Mouse (Mus musculus): ENCODE results near the gene Gm19345.
A peak's percentile ranks its signal among the peaks of the same experiment; 100 is the strongest.

The Gm19345 gene

GRCm38 (mm10) chr7:19851858-19852570 lies at the start of gene Gm19345:
Gene Gm19345, plus strand, starts transcription at chr7:19852003.
- DNase-seq: peak; percentile 29 to 50

GRCm38 (mm10) chr7:19802995-19803394 lies 48.8 kb upstream of the Gm19345 start:
- peak; percentile 71 to 78 for DNase-seq

- no peak for DNase-seq
Observed at GRCm38 (mm10) chr7:19806356-19806969, 45.3 kb upstream of the Gm19345 start.

GRCm38 (mm10) chr7:19809369-19809768 lies 42.4 kb upstream of the Gm19345 start:
- no peak for DNase-seq

GRCm38 (mm10) chr7:19811114-19811513 lies 40.7 kb upstream of the Gm19345 start:
- DNase-seq: no peak

- no peak for DNase-seq
Observed at GRCm38 (mm10) chr7:19813161-19813560, 38.6 kb upstream of the Gm19345 start.

GRCm38 (mm10) chr7:19813579-19814122 lies 38.2 kb upstream of the Gm19345 start:
- no peak for DNase-seq

DNA sequence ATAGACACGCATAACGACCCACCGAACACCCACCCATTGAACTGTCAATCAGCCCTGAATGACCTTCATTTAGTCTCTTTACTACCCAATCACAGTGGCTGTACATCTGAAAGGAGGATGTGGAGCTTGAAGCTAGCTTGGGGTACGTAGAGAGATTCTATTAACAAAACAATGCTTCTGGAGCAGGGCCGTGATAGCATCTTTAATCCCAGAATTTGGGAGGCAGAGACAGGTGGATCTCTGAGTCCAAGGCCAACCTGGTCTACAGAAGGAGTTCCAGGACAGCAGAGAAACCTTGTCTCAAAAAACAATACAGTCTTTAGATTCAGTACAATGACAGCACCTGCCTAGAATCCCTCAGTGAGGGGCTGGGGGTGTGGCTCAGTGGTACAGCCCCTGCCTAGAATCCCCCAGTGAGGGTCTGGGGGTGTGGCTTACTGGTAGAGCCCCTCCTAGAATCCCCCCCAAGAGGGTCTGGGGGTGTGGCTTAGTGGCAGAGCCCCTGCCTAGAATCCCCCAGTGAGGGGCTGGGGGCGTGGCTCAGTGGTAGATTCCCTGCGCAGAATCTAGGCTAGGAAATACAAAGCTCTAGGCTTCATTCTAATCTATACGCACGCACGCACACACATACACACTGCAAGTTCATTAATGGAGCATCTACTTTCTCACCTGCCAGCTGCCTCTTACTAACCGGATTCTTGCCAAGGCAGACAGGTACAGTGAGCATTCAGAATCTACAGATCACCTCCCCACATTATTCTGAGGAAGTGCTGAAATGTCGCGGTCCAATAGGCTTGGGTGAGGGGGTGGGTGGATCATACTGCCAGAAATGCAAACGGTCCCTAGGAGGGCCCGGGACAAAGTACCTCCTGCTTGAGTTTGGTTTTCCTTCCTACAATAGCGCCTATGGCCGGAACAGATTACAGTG lies 36.2 kb upstream of the Gm19345 start:
- DNase-seq: no peak

DNA sequence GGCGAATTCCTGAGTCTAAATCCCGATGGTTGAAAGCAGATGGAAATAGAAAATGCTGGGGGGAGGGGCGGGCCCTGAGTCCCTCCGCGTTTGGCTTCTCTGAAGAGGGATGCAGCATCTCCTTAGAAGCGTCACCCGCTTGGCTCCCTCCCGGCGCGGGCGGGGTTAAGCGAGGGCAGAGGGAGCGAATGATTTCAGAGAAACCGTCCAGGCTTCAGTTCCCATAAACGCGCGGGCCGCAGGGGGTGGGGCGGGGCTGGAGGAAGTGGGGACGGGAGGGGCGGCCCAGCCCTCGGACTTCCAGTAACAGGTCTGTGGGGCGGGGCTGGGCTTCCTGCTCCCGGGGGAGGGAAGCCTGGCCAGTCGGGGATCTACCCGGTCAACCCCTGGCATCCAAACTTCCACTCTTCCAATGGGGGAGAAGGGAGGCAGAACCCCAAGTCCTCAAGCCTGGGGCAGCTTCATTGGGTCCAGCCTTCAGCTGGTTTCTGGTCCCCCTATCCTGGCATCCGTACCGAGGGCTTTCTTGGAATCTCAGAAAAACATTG lies 35.5 kb upstream of the Gm19345 start:
- peak; percentile 70 to 76 for DNase-seq

GRCm38 (mm10) chr7:19817382-19818105 lies 34.3 kb upstream of the Gm19345 start:
- peak; percentile 79 to 87 for DNase-seq

DNA sequence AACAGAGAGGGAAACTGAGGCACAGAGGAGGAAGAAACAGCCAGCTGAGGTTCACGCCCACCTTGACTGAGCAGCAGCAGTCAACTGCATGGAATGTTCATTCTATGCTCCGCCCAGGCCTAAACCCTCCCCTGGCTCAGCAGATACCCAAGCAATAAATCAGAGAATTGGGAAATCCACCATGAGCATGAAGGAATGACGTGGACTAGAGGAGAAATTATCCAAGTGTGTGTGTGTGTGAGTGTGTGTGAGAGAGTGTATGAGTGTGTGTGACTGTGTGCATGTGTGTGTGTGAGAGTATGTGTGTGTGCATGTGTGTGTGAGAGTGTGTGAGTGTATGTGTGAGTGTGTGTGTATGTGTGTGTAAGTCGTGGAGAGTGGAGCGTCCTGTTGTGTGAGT lies 33.4 kb upstream of the Gm19345 start:
- DNase-seq: no peak

DNA sequence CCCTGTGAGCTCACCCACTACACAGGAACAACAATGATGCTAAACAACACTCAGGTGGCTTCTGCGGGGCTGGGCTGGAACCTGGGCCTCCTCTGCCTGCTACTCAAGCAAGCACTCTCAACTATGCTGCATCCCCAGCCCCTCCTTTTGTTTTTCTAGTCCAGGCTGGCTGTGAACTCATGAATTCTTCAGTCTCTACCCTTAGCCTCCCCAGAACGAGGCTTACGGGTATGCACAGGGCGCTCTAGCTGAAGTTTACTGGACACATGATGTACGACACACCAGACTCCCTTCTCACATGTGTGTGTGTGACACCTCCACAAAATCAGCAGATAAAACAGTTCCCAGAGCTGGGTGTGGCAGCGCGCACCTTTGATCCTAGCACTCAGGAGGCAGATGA lies 32.9 kb upstream of the Gm19345 start:
- no peak for DNase-seq

- DNase-seq: no peak
Observed at GRCm38 (mm10) chr7:19820347-19821048, 31.3 kb upstream of the Gm19345 start.

- DNase-seq: no peak
Observed at GRCm38 (mm10) chr7:19821633-19822032, 30.2 kb upstream of the Gm19345 start.

GRCm38 (mm10) chr7:19822193-19822592 lies 29.6 kb upstream of the Gm19345 start:
- no peak for DNase-seq

- DNase-seq: peak; percentile 52 to 66
Observed at GRCm38 (mm10) chr7:19822604-19823058, 29.2 kb upstream of the Gm19345 start, which contains the start of gene Bcl3. Gene Bcl3, minus strand, starts transcription at chr7:19822770.

GRCm38 (mm10) chr7:19823256-19824181 lies 28.3 kb upstream of the Gm19345 start:
- no peak for DNase-seq

- peak; percentile 67 to 76 for DNase-seq
Observed at GRCm38 (mm10) chr7:19824182-19824973, 27.4 kb upstream of the Gm19345 start.

DNA sequence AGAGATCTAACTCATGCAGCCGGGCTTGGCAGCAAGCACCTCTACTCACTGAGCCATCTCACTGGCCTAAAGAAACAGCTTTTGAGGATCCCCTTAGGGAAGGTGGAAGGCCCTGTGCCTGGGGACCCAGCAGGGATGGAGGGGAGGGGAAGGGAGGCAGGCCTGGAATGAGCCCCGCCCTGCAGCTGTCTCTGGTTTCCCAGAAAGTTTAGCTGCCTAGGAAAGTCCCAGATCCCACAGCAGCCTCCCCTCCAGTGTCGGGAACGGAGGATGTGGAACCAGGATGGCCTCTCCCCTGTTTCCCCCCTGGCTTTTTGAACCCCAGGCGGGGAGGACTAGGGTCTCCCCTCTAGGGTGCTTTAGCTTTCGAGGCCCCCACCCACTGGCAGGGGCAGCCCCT lies 25.0 kb upstream of the Gm19345 start:
- DNase-seq: no peak
